Mouse (Mus musculus): ENCODE results near the gene Gm7145. TPM values are rescaled to one million over a fixed set of nuclear protein-coding genes. Genes with fewer than 3 reads are reported as not detected.

The Gm7145 gene
- not detected in 2 replicates for polyA plus RNA-seq (2012; ENCODE audit: low replicate concordance)

DNA sequence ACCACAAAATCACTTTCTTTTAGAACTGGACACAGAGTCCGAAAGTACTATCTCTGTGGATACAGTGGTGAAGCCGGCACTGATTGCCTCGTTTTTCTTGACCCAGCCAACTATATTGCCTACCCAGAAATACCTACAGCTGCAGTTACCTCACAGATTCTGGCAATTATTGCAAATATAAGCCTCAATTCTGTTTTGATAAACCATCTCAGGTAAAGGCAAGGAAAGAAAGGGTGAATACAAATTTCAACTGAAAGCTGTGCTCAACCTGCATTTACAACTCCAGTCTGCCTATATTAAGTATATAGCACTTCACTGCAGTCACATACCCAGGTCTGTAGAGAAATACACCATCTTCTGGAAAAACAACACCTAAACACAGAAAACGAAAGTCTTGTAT, at the start of gene Gm7145:
Gene Gm7145 (plus strand): TSS at position 301 of the 400 bp plus-strand sequence.

DNA sequence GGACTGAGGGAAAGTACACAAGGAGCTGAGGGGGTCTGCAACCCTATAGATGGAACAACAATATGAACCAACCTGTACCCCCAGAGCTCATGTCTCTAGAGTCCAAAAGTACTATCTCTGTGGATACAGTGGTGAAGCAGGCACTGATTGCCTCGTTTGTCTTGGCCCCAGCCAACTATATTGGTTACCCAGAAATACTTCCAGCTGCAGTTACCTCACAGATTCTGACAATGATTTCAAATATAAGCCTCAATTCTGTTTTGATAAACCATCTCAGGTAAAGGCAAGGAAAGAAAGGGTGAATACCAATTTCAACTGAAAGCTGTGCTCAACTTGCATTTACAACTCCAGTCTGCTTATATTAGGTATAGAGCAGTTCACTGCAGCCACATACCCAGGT, 38.0 kb upstream of the Gm7145 start, which contains the start of gene Gm28168:
Gene Gm28168 (plus strand): TSS at position 301 of the 400 bp plus-strand sequence.

Other genes starting within 250 kb of the Gm7145 start
- not detected in 2 replicates for gene B020011L13Rik, start 184.8 kb upstream of the Gm7145 start, polyA plus RNA-seq (2012; ENCODE audit: low replicate concordance)
- gene Gm28360, start 135.9 kb upstream of the Gm7145 start, polyA plus RNA-seq (2012; ENCODE audit: low replicate concordance) = not detected in 2 replicates
- gene Gm28168, start 37.9 kb upstream of the Gm7145 start, polyA plus RNA-seq (2012; ENCODE audit: low replicate concordance) = not detected in 2 replicates
- not detected in 2 replicates for gene Gm29106, start 210.6 kb downstream of the Gm7145 start, polyA plus RNA-seq (2012; ENCODE audit: low replicate concordance)

All from hematopoietic multipotent progenitor cell, adult 10-12 weeks (in vitro differentiated cells).